Mouse (Mus musculus) telencephalon, adult 2 months (tissue): ENCODE results near the gene Polr1c.

Experiments used
- DNase-seq: peaks from one replicate; pipeline ENCODE4 v3.0.0-alpha.2; 2011; ENCODE audit warnings: low read depth, low spot score

Polr1c gene

DNA sequence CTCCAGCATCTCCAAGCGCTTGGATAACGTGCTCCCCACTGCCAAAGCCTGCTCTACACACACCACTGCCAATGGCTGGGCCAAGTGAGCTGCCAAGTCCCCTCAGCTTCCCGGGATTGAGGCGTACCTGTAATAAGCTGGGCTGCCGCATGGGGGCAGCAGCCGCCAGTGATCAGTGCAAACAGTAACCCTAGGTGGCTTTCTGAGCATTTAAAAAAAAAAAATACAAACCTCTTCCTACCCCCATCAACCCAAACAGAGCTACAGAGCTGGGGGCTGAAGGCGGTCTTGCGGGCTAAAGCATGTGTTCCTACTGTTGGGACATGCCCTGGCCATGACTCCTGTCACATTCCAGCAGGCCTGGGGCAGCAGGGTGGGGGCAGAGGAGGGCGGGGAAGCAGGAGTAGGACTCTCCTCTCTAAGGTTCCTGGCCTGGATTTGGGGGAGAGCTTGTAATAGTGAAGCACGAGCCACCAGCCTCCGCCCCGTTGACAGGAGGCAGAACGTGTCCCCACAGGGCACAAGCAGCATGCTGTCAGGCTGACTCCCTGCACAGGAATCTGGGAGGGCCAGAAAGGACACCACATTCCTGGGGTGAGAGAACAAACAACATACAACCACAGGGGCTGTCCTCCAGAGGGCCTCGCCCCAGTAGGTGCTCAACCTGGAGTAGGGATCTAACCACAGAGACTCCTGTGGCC lies 18.2 kb upstream of the Polr1c start:
- DNase-seq = no peak

DNA sequence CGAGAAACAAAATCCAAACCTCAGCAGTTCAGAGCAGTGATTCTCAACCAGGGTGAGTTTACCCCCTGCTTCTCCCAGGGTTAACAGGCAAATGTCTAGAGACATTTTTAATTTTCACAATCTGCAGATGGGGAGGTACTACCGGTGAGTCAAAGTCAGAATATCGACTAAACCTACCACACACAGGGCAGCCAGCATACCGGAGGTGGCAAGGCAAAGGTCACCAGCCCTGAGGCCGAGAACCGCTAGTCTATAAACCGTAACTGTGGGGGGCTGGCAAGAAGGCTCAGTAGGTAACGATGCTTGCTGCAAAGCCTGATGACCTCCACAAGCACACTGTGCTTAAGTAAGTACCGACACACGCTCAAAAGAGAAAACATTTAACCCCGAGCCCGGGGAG lies 17.6 kb upstream of the Polr1c start:
- no peak for DNase-seq

DNA sequence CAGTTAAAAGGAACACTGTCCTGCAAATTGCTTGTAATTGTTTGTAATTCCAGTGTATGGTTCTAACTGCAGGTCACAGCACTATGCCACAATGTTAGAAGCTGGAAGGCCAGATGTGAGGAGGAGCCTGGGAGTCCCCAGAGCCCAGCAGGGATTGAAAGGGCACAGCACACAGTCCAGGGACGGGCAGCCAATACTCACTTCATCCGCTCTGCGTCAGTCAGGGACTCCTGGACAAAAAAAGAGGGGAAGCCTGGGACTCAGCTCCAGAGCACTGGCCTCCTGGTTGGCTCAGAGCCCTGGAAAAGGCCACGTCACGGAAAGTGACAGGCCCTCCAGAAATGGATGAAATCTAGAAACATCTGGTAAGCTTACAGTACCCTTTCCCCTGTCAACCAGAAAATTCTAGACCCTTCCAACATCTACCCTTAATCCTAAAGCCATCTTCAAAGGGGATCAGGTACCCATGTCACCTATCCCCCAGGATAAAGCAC lies 14.4 kb upstream of the Polr1c start:
- DNase-seq = no peak

DNA sequence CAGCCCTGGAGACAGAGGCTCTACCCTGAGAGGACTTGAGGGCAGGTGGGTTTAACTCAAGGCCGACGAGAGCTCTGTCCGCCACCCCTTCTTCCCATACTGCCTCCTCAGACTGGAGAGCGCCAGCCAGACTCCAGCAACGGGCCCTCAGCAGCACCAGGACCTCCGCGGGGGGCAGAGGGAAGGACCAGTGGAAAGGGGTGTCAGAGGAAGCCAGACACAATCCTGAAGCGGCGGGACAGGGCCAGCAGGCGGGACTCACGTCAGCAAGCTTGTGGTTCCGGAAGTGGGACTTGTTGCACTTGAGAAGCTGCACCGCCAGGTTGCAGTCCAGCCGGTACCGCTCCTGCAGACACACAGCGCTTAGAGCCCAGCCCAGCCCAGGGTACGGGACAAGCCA lies 11.8 kb upstream of the Polr1c start:
- no peak for DNase-seq

DNA sequence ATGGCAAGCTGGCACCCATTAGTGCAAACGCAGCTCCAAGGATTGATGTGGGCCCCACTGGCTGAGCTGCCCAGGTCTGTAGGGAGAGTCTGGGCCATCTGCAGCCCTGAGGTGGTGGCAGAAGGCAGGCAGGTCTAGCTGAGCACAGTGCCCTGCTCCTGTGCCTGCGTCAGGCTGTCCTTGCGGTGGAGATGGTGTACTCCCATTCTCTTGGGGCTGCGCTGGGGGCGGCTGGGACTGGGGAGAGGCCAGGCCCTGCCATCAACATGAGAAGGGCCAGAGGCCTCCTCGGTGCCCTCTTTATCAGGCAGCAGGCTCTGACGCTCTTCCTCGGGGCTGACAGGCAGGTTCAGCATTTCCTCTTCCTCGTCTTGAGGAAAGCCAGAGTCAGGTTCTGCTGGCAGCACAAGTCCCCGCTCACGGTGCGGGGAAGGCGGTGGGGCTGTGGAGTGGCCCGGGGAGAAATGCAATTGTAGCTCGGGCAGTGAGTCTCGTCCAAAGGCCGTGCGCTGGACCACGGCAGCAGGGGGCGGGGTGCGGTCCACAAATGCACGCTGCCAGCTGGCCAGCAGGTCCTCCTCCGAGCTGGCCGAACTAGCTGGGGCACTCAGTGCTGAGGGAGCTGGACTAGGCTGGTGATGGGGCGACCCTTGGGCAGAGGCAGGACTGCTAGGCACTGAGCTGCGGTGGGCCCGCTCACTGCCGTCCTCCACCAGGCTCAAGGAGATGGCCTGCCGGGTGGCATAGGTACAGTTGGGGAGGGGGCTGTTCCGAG lies 10.6 kb upstream of the Polr1c start:
- DNase-seq = no peak

DNA sequence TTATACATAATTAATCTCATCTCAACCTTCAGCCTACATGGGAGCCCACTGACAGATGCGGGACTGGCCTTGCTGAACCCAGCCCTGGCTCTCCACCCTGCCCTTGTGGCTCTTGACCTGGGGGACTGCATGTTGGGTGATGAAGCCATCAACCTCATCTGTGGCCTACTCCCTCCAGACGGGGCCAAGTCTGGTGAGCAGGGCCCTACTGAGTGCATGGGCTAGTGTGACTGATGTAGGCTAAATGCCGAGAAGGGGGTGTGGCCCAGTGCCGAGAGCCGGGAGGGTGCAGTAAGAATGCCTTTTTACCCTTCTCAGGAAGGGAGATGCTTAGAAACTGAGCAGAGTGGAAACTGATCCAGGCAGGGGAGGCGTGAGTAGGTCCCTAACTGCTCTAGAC lies 7.3 kb upstream of the Polr1c start:
- no peak for DNase-seq

DNA sequence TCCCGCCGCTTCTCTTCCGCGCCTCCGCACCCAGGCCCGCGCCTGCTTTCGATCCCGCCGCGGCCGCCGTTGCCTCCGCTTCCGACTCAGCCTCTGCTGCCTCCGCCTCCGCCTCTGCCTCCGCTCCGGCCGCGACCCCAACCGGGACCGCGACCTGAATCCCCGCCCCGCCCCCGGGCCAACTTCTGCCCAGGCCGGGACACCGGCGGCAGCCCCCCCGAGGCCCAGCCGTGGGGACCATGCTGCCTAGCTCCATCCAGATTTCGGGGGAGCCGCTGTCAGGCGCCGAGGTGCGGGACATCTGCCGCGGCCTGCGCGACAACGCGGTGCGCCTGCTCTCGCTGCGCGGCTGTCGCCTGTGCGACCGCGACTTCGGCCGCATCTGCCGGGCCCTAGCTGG lies 6.3 kb upstream of the Polr1c start:
- no peak for DNase-seq

DNA sequence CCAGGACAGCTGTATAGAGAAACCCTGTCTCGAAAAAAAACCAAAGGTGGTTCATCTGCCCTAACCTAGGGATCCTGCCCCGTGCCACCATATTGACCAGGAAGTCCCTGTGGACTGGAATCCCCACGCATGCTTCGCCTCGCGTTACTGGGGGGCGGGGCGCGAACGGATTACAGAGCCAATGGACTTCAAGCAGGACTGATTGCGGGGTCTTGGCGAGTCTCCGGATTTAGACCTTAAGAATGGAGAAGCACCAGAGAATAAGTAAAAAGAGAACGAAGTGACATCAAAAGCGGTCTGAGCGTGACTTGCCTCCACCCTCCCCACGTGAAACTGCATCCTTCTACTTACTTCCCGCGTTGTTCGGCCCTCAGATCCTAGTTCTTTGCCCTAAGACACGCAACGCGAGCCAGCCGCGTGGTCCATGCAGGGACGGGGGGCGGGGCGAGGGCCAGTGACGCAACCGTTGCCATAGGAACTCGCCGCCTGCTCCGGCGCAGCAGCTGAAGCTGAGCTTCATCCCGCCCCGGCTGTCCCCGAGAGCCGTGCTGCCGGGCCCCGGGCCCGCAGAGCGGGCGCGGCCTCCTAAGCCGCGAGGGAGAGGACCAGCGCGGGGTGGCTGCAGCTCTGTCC lies 5.7 kb upstream of the Polr1c start, which contains the start of gene Lrrc73:
Lrrc73 (plus strand) TSS at position 80 of the 633 bp plus-strand sequence.
- peak; percentile 85 for DNase-seq

DNA sequence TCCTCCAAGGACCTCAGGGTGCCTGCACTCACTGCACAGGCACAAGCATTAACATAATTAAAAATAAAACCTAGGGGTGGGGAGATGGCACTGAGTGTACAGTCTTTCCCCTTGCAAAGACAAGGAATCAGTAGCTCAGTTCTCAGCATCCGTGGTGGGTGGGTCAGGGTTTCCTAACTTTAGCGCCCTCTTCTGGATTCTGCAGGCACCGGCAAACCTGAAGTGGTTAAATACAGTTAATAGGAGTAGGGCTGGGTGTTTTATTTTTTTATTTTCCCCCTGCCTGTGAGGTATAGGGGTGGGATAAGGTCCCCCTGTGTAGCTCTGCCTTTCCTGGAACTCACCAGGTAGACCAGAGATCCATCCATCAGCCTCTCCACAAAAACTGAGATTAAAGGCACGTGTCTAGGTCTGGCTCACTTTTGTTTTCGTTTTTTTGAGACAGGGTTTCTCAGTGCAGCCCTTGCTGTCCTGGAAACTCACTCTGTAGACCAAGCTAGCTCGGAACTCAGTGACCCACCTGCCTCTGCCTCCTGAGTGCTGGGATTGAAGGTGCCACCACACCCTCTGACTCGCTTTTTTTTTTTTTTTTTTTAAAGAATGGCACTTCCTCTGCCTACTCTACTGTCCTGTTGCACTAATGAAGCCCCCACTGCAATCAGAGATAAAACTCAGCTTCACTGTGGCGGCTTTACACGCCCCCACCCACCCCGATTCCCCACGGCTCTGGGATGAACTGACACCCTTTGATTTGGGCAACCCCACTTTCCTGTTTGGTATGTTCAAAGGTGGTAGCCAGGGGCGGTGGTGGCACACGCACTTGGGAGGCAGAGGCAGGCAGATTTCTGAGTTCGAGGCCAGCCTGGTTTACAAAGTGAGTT lies 5.0 kb upstream of the Polr1c start:
- no peak for DNase-seq

DNA sequence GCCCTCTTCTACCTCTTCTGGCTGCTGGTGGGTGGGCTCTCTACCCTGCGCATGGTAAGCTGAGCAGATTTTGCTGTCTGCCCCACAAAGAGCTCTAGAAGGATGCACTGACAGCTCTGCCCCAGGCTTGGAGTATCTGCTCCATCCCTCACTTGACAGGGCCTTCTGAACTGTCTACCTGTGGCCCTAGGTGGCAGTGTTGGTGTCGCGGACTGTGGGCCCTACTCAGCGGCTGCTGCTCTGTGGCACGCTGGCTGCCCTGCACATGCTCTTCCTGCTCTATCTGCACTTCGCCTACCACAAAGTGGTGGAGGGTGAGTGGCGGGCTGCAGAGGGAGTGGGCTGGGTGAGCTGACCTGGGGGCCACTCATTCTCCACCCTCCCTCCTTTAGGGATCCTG lies 3.3 kb upstream of the Polr1c start:
- DNase-seq = no peak

DNA sequence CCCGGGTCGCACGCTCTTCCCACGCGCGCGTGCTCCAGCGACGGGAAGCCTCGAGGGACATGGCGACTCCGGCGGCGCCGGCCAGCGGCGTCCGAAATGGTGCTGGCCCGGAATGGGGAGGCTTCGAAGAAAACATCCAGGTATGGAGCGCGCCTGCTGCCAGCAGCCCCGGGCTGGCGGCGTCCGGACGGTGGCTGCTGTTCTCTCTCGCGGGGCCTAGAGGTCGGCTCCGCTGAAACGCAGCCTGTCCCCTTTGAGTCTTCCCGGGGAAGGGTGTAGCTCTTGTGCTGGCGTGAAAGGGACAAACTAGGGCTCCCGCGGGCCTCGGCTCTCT lies 302 bp upstream of the Polr1c start:
- no peak for DNase-seq

DNA sequence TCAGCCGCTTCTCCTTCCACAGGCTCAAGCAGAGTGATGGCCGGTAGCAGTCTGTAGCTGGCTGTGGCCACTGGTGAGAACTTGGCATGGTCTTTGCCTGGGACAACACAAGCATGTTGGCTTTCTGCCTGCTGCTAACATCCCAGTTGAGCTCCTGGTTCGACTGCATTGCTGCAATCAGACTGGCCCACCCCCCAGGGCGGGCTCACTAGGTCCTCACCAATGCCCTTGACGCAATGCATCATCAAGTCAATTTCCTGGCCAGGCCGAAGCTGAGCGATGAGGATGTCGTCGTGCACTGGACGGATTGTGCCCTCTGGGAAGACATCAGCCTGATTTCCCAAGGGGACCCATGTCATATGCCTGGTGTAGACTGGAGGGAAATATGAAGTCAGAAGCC lies 3.3 kb downstream of the Polr1c start:
- DNase-seq = no peak

DNA sequence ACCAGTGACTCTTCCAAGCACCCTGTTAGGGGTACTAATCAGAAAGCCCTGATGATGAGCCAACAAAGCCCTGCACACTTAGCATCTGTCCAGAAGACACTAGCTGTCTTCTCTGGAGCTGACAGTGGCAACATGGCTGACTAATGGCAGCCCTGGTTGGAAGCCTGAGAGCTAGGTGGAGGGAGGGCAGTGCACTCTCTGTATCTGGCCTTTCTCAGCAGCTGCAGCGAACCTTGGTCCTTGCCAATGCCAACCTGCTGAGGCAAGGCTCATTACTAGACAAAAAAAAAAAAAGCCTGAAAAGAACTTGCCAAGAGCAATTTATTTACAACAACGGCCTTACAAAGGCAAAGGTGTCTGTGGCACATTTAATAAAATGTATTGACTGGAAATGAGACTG lies 4.2 kb downstream of the Polr1c start:
- DNase-seq = no peak

DNA sequence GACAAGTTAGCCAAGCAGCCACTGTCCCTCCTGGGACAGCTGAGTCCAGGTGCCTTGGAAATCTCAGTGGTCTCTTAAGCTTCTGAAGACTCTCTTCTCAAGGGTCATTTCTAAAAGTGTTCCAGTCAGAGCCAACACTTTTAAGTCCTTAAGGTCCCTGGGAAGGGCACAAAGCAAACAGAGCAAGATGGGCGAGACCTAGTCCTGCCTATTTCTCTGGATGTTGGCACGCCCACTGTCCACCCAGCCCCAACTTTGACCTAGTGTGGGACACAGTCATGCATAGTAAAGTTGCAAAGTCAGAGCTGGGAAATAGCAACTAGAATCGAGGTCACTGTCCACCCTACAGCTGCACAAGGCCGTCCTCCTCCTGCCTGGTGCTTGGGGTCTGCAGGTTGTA lies 4.9 kb downstream of the Polr1c start:
- no peak for DNase-seq

DNA sequence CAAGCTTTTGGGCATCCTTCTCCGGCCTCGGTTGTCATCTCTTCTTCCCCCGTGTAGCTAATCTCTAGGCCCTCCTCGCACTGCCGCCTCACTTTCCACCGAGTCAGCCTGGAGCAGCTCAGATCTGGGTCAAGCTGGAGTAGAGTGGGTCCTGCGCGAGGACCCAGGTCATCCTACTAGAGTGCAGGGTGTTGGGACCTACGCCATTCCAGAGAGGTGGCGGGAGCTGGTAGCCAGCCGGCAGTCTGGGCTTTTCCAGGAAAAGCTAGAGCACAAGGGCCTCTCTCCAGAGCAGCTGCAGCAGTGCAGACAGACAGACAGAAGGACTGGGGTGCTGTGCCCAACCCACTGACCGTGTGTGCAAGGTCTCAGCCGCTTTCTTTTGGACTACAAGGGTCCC lies 5.6 kb downstream of the Polr1c start:
- no peak for DNase-seq

DNA sequence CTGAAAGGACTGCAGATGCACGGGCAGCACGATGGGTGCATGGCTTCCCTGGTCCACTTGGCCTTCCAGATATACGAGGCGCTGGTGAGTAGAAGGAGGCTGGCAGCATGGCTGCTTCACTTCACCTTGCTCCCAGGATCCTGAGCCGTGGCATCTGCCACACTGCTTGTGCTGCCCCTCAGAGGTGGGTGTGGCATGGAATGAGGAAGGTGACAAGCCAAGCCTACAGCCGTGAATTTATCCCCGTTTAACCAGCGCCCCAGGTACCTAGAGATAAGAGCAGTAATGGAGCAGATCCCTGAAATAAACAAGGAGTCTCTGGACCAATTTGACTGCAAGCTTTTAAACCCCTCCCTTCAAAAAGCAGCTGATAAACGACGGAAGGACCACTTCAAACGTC lies 6.4 kb downstream of the Polr1c start:
- no peak for DNase-seq

DNA sequence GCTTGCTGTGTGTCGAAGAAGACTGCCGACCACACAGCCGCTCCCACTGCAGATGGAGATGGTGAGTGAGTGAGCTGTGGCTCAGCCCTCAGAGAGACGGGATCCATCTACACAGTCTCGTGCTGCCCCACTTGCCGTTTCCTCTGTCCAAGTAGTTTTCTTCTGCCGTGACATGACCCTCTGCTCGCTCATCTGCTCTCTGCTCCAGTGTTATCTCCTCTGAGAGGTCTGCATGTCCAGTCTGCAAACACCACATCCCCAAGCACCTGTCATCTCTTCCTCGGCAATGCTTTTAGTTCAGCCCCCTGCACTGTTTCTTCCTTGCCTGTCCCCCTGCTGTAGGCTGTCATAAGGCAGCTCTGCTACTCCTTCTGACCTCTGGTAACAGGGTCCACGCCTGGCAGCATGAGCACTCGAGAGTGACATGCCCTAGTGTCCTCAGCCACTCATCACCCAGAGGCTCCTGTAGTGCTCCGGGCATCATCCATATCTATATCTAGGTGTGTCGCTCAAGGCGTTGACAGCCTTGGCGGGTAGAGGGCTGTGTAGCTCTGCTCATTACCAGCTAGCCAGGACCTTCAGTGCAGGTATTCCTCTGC lies 8.2 kb downstream of the Polr1c start:
- no peak for DNase-seq

DNA sequence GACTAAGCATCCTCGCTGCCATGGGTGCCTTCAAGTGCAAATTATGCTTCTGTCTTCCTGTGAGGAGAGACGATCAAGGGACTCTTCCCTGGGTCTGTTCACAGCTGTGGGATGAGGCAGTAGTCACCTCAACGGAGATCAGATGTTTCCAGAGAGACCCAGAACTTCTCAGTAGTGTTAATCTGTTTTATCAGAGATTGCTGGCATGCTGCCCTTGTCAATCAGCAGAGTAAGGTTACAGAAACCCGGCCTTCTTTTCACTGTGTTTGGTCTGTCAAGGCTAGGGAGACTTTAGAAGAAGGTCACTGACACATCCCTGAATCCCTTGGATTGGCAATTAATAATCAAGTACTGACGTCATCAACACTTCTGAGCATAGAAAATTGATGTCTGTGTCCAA lies 10.4 kb downstream of the Polr1c start:
- DNase-seq = no peak

DNA sequence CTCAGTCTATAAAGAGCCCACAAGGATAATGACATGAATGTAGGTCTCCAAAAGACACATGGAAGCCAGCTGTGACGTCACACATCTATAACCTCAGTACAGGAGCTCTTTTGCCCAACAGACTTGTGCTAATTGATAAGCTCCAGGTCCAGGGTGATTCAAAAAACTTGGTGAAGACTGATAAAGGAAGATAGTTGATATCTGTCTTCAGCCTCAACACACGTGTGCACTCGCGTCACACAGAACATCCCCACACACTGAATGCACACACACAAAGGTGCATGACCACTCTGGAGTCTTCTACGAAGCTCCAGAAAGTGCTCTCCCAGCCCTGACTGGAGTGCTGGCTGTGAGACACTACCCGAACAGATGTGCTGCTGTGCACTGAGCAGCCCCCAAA lies 10.8 kb downstream of the Polr1c start:
- DNase-seq = no peak

DNA sequence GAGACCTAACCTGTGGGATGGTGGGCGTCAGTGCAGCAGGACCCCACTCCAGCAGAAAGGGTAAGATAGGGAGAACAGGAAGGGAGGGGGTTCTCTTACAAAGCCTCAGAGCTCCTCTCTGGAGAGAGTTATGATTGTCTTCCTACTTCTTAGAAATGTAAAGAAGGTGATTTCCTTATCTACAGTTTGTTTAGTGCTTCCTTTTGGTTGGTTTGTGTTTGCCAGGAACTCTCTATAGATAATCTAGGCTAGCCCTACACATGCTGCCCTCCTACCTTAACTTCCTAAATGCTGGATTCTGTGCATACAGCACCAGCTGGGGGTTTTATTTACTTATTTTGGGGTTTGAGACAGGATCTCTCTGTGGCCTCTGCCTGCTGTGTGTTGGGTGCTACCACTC lies 11.8 kb downstream of the Polr1c start:
- DNase-seq = no peak

DNA sequence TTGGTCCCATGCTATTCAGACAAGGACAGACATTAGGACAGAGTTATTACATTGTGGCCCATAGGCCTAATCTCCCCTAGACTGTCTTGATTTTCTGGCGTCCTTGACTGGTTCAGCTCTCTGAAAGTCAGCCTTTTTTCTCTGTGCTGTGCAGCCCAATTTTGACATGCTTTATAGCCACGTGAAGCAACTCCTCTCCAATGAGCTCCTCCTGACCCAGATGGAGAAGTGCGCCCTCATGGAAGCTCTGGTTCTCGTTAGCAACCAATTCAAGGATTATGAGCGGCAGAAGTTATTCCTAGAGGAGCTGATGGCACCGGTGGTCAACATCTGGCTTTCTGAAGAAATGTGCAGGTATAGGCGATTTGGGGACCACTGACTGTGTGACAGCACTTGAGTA lies 20.3 kb downstream of the Polr1c start:
- no peak for DNase-seq

DNA sequence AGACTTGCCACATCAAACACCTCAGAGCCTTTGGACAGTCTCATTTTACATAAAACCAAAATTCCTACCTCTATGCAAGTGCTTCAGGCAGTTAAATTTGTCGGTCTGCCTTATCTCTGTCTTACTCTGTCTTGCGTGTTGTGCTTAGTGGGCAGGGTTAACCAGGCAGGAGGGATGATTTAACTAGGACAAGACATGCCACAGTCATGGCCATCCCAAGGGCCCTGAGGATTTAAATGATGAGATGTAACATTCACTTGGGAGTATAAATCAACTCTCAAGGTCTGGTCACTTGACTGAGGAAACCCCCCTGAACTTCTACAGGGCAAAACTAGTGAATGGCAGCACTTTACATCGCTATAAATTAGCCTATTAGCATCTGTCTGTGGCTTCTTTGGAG lies 26.3 kb downstream of the Polr1c start:
- DNase-seq = no peak
